Mouse (Mus musculus): Measurements from ENCODE around the gene Dgcr2.

Gene Dgcr2

GRCm38 (mm10) chr16:17848928-17849327 is 49.4 kb downstream of the Dgcr2 start:
- DNase-seq (ENCODE audit: low spot score in 2 of 2): peak in 1 of 2 experiments; percentile 54

DNA sequence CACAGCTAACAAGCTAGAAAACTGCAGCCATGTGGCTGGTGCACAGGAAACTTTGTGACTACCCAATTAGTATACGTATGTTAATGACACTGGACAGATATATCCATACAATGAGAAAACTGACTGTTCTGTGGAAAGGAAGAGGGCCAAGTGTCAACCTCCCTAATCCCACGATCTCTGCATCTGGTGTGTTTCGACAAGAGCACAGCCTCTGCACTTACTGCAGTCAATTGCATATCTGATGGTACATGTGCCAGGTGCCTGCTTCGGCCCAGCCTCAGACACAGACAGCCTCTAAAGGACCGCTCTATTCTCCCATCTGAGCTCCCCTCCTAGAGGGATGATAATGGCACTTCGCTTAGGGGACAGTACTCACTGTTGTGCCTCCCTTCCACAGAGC is 49.9 kb downstream of the Dgcr2 start:
- no peak for DNase-seq (ENCODE audit: low spot score in 2 of 2)

- no peak for DNase-seq (ENCODE audit: low spot score in 2 of 2)
These were observed 54.5 kb downstream of the Dgcr2 start for GRCm38 (mm10) chr16:17843701-17844365.

DNA sequence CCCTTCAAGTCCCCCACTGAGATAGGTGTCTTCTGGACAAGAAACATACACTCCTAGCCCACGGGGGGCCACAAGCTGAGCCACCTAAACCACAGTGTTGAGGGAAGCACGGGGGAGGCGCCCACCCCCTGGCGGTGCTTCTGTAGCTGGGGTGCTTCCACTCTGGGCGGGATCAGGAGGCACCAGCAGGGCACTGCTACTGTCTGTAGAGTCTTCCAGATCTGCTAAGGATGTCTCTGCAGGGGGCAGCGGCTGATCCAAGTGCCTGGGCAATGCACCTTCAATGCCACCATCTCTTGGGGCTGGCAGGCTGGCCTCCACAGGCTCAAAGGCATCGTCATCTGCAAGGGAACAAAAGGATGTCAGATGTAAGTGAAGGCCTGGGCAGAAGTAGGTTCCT is 55.9 kb downstream of the Dgcr2 start:
- DNase-seq (ENCODE audit: low spot score in 2 of 2): no peak

DNA sequence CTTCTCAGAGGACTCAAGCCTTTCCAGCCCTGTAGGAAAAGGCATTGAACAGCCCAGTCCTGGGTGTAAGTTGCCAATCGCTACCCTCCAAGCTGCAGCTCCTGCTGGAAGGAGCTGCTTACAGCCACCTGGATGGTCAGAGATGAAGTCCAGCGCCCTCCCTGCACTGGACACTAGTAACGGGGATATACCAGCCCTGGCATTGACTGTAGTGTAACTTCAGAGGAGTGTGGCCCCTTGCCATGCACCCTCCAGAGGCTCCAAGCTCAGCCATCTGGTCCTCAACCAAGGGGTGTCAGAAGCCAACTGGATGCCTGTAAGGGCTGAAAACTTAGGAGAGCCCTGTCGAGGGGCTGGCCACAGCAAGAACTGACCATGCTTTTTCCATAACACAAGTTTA is 58.4 kb downstream of the Dgcr2 start:
- DNase-seq (ENCODE audit: low spot score in 2 of 2): no peak

DNA sequence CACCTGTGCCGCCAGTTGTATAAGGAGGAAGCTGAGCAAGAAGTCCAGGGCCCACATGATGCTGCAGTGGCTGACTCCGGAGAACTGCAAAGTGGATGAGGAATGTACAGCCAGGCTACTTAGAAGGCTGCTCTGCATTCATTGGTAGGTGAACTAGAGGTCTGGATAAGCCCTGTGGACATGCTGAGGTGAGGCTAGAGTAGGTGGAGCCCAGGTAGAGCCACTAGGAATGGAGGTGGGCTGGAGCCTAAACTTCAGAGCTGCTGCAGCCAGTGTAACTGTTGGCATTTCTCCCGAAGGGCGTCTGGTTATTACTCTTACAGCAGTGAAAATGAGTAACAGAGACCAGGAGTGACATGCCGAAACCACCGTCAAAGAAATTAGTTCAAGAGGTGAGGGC is 60.3 kb downstream of the Dgcr2 start, which contains the start of gene Car15:
TSS of gene Car15 (minus strand) at position 314 of the 400 bp plus-strand sequence.
- no peak for DNase-seq (ENCODE audit: low spot score in 2 of 2)

DNA sequence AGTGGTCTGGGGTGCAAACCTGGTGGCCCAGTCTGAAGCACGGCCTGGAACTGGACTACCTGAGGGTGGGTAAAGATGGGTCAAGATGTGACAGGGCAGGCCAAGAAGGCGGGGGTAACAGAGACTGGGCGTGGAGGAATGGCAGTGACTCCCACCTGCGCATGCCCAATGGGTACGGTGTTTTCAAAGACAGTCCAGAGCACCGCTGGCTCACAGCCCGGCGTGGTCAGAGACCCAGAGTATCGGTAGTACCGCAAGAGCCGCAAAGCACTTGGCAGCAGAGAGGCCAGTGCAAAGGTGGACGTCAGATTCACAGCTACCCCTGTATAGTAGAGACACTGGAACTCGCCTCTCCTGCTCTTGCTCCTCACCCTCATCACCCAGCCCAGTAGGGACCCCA is 62.9 kb downstream of the Dgcr2 start:
- DNase-seq (ENCODE audit: low spot score in 2 of 2): peak; percentile 44 to 67

GRCm38 (mm10) chr16:17834543-17834942 is 63.8 kb downstream of the Dgcr2 start:
- no peak for DNase-seq (ENCODE audit: low spot score in 2 of 2)

DNA sequence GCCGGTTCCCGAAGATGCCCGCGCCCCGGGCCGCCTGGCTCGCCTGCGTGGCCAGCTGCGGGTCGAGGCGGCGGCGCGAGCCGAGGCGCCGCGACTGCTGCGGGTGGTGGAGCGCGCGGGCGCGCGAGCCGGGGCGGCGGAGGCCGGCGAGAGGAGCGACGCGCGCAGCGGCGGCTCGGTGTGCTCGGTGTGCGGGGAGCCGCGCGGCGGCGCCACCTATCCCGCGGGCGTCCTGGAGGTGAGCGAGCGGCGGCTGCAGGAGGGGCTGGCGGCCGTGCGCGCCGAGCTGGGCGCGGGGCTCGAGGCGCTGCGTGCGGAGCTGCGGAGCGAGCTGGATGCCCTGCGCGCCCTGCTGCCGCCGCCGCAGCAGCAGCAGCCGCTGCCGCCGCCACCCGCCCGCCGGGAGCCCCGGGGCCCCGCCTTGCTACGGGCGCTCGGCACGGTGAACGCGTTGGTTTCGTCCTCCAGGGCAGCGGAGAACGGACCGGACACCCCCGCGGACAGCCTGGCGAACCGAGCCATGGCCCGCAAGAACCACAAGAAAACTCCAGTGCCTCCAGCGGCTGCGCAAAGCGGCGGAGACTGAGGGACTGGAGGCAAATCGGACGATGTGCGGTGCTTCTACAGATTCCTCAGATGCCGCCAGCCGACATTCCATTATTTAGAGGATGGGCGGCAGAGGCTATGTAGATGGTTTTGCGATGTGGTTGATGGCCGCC is 64.5 kb downstream of the Dgcr2 start:
- peak; percentile 67 to 71 for DNase-seq (ENCODE audit: low spot score in 2 of 2)

DNA sequence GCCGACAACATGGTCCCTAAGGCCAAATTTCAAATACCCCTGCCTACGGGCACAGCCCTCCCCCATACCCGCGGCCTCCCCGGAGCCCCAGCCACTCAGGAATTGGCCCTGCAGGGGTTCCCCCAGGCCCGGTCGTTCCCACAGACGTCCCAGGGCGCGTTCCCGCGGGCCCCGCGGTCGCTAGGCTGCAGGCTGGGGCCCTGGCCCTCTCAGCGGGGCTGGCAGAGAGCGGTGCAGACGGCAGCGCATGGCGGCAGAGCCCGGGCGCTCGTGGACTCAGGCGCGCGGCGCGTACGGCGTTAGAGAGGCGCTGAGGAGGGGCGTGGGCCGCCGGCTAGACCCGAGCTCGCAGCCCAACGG is 65.1 kb downstream of the Dgcr2 start:
- peak; percentile 67 to 70 for DNase-seq (ENCODE audit: low spot score in 2 of 2)

GRCm38 (mm10) chr16:17832821-17833220 is 65.5 kb downstream of the Dgcr2 start, which contains the start of gene B830017H08Rik:
Gene B830017H08Rik, plus strand, starts transcription at chr16:17833121.
- no peak for DNase-seq (ENCODE audit: low spot score in 2 of 2)

GRCm38 (mm10) chr16:17831781-17832180 is 66.6 kb downstream of the Dgcr2 start:
- DNase-seq (ENCODE audit: low spot score in 2 of 2): no peak

- no peak for DNase-seq (ENCODE audit: low spot score in 2 of 2)
These were observed 67.8 kb downstream of the Dgcr2 start for GRCm38 (mm10) chr16:17830385-17831178.

DNA sequence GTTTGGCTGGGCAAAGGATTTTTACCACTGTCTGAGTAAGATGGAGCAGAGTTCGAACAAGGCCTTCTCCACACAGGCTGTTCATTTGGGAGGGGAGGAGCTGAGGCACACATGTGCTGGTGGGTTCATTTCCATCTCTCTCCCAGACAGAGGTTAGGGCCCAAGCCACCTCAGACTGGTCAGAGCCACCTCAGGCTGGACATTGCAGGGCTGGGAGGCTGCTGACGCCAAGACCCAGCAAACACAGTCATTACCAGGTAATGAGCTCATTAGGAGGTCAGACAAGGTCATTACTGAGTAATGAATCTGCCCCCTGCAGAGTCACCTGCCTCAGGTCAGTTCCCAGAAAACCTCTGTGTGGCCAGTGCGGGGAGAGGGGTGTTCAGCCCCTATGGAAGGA is 69.5 kb downstream of the Dgcr2 start:
- no peak for DNase-seq (ENCODE audit: low spot score in 2 of 2)

GRCm38 (mm10) chr16:17828229-17828628 is 70.1 kb downstream of the Dgcr2 start:
- DNase-seq (ENCODE audit: low spot score in 2 of 2): no peak

DNA sequence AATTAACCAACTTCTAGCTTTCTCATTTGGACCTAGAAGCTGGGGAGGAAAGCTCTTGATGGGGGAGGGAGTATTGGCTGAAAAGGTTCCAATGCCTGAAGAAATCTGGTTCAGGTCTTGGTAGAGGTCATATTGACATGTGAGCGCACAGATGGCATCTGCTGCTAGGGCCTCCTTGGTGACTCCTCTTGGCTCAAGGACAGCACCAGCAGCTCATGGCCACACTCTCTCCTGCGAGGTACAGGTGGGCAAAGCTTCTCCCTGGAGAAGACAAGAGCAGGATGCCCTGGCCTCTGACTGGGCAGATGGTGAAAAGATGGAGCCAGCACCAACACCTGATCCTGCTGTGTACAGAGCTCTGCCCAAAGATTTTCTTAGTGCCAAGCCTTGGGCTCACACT is 71.9 kb downstream of the Dgcr2 start:
- no peak for DNase-seq (ENCODE audit: low spot score in 2 of 2)

- no peak for DNase-seq (ENCODE audit: low spot score in 2 of 2)
These were observed 81.8 kb downstream of the Dgcr2 start for GRCm38 (mm10) chr16:17816528-17816927.

GRCm38 (mm10) chr16:17815411-17816402 is 82.7 kb downstream of the Dgcr2 start:
- DNase-seq (ENCODE audit: low spot score in 2 of 2): peak; percentile 73 to 75

DNA sequence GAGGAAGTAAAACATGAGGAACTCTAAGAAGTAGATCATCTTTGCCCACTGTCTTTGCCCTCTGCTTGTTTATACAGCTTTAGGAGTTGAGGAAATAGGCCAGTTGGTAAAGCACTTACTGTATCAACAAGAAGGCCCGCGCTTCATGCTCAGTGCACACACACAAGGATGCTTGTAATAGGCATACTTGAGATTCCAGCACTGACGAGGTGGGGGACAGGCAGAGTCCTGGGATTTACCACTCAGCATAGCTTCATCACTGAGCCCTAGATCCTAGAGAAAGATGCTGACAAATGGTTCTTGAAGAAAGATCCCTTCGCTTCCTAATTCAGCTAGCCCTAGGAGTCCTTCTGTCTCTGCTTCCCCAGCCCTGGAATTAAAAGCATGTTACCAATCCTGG is 85.2 kb downstream of the Dgcr2 start:
- no peak for DNase-seq (ENCODE audit: low spot score in 2 of 2)

DNA sequence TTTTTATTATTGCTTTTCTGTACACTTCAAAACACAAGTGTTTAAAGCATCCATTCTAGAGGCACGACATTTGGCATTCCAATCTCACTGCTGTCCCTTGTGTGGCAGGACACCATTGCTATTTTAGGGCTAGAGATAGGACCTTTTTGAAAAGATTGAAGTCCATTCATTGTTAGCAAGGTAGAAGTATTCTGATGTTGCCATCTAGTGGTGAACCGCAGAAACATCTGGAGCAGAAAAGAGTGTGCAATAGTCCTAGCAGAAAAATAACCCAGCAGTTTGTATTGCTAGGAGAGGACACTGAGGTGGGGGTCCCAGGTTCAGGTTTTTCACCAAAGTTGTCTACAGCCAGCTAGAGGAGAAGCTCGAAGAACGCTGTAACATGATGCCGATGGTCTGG is 86.2 kb downstream of the Dgcr2 start:
- DNase-seq (ENCODE audit: low spot score in 2 of 2): no peak

DNA sequence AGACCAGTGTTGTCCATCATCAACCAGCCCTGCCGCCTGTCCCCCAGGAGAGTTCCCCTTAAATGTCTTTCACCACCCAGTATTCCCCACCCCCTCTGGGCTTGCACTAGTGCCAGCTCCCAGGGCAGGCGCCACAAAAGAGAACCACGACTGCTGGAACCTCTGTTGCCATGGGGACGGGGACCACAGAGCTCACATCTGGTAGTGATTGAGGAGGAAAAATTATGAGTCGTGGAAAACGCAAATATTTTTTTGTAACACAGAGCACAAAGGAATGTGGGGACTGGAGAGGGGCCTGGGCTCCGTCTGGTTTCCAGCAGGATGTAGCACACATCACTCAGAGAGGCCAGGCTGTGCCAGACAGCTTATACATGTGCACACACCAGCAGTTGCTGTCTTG is 88.7 kb downstream of the Dgcr2 start:
- DNase-seq (ENCODE audit: low spot score in 2 of 2): peak; percentile 57 to 74
